Mouse (Mus musculus): ENCODE results near the gene Ctsa. TPM values are rescaled to one million over a fixed set of nuclear protein-coding genes. Genes with fewer than 3 reads are reported as not detected.
"Not testable (repeated sequence)": the region's sequence is repeated elsewhere in the genome, so short reads cannot be mapped to it uniquely, and the experiment has no call there.

The Ctsa gene
- total RNA-seq, 2 experiments from 2014 or later: 103 TPM

DNA sequence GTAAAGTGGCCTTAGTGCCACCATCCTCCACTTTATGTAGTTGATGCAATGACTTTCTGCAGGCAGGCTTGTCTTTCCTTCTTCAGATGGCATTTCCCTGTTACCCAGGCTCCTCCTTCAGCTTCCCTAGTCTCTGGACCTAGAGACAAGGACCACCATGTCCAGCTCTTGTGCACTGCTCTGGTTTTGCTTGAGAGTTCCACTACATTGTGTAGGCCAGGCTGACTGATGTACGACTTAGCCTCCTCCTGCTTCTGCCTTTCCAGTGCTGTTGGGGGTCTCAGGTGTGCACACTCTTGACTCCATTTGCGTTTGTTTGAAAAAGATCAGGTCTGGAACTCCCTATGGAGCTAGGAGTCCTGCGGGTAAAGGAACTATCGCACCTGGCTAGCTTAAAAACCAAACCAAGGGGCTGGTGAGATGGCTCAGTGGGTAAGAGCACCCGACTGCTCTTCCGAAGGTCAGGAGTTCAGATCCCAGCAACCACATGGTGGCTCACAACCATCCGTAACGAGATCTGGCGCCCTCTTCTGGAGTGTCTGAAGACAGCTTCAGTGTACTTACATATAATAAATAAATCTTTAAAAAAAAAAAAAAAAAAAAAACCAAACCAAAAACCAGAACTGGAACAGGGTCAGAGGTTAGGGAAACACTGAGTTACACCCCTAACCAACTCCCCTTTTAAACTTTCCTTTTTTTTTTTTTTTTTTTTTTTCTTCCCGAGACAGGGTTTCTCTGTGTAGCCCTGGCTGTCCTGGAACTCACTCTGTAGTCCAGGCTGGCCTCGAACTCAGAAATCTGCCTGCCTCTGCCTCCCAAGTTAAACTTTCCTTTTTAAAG, 44.9 kb downstream of the Ctsa start:
- DNase-seq (ENCODE audit: low spot score in 2 of 2): not testable (repeated sequence)

GRCm38 (mm10) chr2:164878509-164879227, 46.0 kb downstream of the Ctsa start:
- peak in 1 of 2 experiments; percentile 44 for DNase-seq (ENCODE audit: low spot score in 2 of 2)

GRCm38 (mm10) chr2:164879228-164879567, 46.5 kb downstream of the Ctsa start, which contains the start of gene Pcif1:
Gene Pcif1 (plus strand): TSS chr2:164879304.
- DNase-seq (ENCODE audit: low spot score in 2 of 2): peak; percentile 87 to 95

DNA sequence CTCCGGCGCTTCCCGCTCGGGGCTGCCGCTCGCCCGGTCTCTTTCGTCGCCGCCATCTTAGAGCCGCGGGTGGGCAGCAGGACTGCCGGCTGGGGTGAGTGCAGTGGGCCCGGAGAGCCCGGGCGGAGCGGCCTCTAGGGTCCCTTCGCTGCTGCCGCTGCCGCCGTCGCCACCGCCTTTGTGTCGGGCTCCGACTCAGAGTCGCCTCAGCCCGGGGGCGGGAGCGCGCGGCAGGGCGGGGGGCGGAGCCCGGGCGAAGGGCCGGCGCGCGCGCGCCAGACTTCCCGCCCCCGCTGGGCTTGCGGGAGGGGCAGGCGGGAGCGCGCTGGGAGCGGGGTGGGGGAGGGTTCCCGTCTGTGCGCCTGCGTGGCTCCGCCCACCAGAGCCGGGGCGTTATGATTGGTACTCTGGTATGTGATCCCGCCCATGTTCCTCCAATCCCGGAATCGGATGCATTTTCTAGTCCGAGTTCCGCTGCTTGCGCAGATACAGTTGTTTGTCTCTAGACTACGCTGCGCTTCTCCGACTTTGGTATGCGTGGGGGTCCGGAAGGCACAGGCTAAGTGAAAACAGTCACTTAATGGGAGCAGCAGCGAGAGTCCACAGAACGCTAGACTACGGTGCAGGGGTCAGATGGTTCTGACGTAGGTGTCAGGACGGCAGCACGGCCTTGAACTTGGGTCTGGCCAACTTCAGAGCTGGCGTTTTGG, 47.0 kb downstream of the Ctsa start:
- DNase-seq (ENCODE audit: low spot score in 2 of 2): peak; percentile 91 to 97

DNA sequence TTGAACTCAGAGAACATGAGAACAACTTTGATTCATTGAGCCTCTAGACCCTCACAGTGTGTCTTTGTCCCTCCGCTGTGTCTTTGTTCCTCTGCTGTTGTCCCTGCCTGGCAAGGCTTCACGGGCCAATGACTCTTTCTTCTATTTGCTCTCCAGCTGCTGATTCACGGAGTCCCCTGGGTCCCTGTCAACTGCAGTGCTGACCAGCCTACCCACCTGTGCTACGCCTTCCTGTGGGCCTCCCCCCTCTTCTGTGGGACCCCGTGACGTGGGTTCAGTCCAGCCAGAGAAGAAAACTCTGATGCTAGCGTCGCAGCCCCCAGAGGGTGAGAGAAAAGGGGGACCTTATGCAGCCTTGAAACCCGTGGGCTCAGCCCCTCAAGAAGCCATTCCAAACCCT, 49.9 kb downstream of the Ctsa start:
- DNase-seq (ENCODE audit: low spot score in 2 of 2): no peak

- peak; percentile 80 to 89 for DNase-seq (ENCODE audit: low spot score in 2 of 2)
Observed at GRCm38 (mm10) chr2:164885788-164886187, 53.1 kb downstream of the Ctsa start.

DNA sequence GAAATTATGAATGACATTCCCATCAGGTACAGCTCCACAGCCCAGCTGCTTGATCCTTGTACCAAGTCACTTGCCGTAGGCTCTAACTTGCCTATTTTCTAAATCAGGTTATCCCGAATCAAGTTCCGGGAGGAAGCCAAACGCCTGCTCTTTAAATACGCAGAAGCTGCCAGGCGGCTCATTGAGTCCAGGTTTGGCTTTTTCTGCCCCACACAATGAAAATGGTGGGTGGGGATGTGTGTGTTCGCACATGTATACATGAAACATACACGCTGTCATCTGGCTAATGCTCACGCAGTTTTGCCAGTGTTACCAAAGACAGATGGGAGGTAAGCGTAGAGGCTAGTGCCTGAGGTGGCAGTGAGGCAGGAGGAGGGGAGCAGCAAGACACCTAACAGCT, 53.9 kb downstream of the Ctsa start:
- DNase-seq (ENCODE audit: low spot score in 2 of 2): no peak

- DNase-seq (ENCODE audit: low spot score in 2 of 2): no peak
Observed at GRCm38 (mm10) chr2:164888996-164889395, 56.3 kb downstream of the Ctsa start.

DNA sequence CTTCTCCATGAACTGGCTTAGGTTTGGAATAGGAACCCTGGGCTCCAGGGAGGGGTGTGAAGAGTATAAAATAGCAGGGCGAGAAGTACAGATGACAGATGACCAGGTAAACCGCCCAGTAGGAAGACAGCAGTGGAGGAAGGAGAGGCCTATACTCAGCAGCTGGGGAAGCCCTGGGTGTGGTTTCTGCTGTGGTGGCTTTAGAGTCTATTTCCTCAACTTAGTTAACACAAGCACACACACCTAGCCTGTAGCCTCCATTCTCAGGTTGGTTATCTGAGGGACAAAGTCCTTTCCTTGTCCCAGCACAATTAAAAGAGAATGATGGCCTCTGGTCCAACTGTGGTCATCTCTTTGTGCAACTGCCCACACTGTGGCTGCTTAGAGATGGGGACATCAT, 57.3 kb downstream of the Ctsa start:
- DNase-seq (ENCODE audit: low spot score in 2 of 2): no peak

Other genes with a start within 250 kb of the Ctsa start
- gene Wfdc6a, start 247.4 kb upstream of the Ctsa start, total RNA-seq (2021): not detected
- not detected for gene Eppin, start 239.3 kb upstream of the Ctsa start, total RNA-seq (2021)
- gene Wfdc6b, start 219.4 kb upstream of the Ctsa start, total RNA-seq (2021): not detected
- not detected for gene Wfdc8, start 219.2 kb upstream of the Ctsa start, total RNA-seq (2021)
- gene Wfdc16, start 194.1 kb upstream of the Ctsa start, total RNA-seq (2021): not detected
- not detected for gene Wfdc10, start 176.8 kb upstream of the Ctsa start, total RNA-seq (2021)
- not detected for gene Wfdc9, start 176.3 kb upstream of the Ctsa start, total RNA-seq (2021)
- not detected for gene Wfdc11, start 158.8 kb upstream of the Ctsa start, total RNA-seq (2021)
- gene Wfdc13, start 147.8 kb upstream of the Ctsa start, total RNA-seq (2021): not detected
- gene Spint4, start 134.4 kb upstream of the Ctsa start, total RNA-seq (2021): not detected
- not detected for gene Spint5, start 117.6 kb upstream of the Ctsa start, total RNA-seq (2021)
- 1 to 10 TPM; 1.4 to 1.7 TPM for gene Wfdc3, start 86.9 kb upstream of the Ctsa start, total RNA-seq (2021)
- gene Dnttip1, start 86.9 kb upstream of the Ctsa start, total RNA-seq (2021): 10 to 100 TPM; 33.8 to 36.0 TPM
- under 1 TPM in 1 of 2 experiments, not detected in 1; 0.38 TPM for gene Ube2c, start 63.0 kb upstream of the Ctsa start, total RNA-seq (2021)
- gene Tnnc2, start 52.9 kb upstream of the Ctsa start, total RNA-seq (2021): not detected
- gene Snx21, start 47.0 kb upstream of the Ctsa start, total RNA-seq (2021): 10 to 100 TPM; 39.7 to 41.8 TPM
- gene Acot8, start 28.0 kb upstream of the Ctsa start, total RNA-seq (2021): 10 to 100 TPM; 25.6 to 27.0 TPM
- gene Zswim3, start 27.8 kb upstream of the Ctsa start, total RNA-seq (2021): 1 to 10 TPM; 9.1 to 9.3 TPM
- gene Zswim1, start 10.2 kb upstream of the Ctsa start, total RNA-seq (2021): 10 to 100 TPM; 22.7 to 26.3 TPM
- under 1 TPM in 1 of 2 experiments, not detected in 1; 0.43 TPM for gene Spata25, start 4.3 kb upstream of the Ctsa start, total RNA-seq (2021)
- 1 to 10 TPM; 2.5 to 3.0 TPM for gene Neurl2, start 583 bp downstream of the Ctsa start, total RNA-seq (2021)
- gene Pltp, start 24.8 kb downstream of the Ctsa start, total RNA-seq (2021): 10 to 100 TPM; 77.0 to 77.9 TPM
- gene Pcif1, start 46.4 kb downstream of the Ctsa start, total RNA-seq (2021): 10 to 100 TPM; 41.9 to 45.2 TPM
- gene Zfp335, start 78.9 kb downstream of the Ctsa start, total RNA-seq (2021): 10 to 100 TPM; 25.9 to 26.8 TPM
- gene Mmp9, start 107.9 kb downstream of the Ctsa start, total RNA-seq (2021): 1 to 10 TPM; 1.5 to 1.6 TPM
- 100 to 1,000 TPM; 396 to 408 TPM for gene Slc12a5, start 127.9 kb downstream of the Ctsa start, total RNA-seq (2021)
- gene Ncoa5, start 202.0 kb downstream of the Ctsa start, total RNA-seq (2021): 10 to 100 TPM; 57.0 to 59.2 TPM
- gene Cd40, start 222.8 kb downstream of the Ctsa start, total RNA-seq (2021): under 1 TPM; 0.10 to 0.28 TPM